Mouse (Mus musculus): ENCODE data around the gene Borcs5.

The Borcs5 gene

GRCm38 (mm10) chr6:134753858-134754257 lies 114.5 kb downstream of the Borcs5 start:
- POLR2A ChIA-PET = interaction anchor here in 2 of 4 experiments (0.6 to 2.9 kb wide), 24 partner anchors 10 to 144 kb away, joined by 3 to 12 read pairs (median 4); partner anchors contain the start of genes Dusp16 (in 1 of the 2) and Gpr19 (in 1 of the 2)
- CTCF ChIA-PET = interaction anchor here in 1 of 4 experiments (0.6 kb wide), 1 partner anchor 22 kb away, joined by 3 read pairs; no protein-coding TSS in a partner anchor

GRCm38 (mm10) chr6:134756058-134756457 lies 116.7 kb downstream of the Borcs5 start:
- CTCF ChIA-PET = interaction anchor here in 1 of 4 experiments (0.6 kb wide), 1 partner anchor 115 kb away, joined by 5 read pairs; no protein-coding TSS in a partner anchor
- POLR2A ChIA-PET = interaction anchor here in 2 of 4 experiments (0.5 to 2.9 kb wide), 3 partner anchors 9 to 23 kb away, joined by 3 to 12 read pairs (median 3); no protein-coding TSS in a partner anchor
